Mouse (Mus musculus): ENCODE data around the gene Inhbe. TPM values are rescaled to one million over a fixed set of nuclear protein-coding genes. Genes with fewer than 3 reads are reported as not detected.

The Inhbe gene
- polyA plus RNA-seq, 1 experiment from 2014 or later, result not detected

DNA sequence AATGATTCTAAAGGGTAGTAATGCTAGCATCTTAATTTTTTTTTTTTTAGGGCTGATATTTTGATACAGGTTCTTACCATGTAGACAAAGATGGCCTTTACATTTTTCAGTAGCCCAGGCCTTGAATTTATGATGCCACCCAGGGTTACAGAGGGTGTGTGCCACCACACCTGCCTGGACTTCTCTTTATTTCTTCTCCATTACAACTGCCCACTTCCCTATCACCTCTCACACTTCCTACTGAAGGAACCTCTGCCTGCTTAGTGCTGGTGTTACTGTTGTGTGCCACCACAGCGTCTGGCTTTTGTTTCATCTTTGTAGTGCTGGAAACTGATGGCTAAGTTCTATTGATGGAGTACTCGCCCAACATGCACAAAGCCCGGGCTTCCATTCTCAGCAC, 6.5 kb upstream of the Inhbe start:
- no peak for ATAC-seq (ENCODE audit: low FRiP score, low read depth)
- no peaks in the 10 kb centered on the region for H3K4me1 ChIP-seq
- no peak overlapping the region for H3K9ac ChIP-seq
- no peak overlapping the region for H3K4me2 ChIP-seq (replicated peaks)
- no peaks in the 10 kb centered on the region for H3K9me3 ChIP-seq
- no peaks in the 10 kb centered on the region for H3K27me3 ChIP-seq (replicated peaks)
- H3K36me3 ChIP-seq, result no peaks in the 10 kb centered on the region
- no peak overlapping the region for H3K27ac ChIP-seq
- no peak overlapping the region for H3K4me3 ChIP-seq
- WGBS, result 79% methylated on average over 3 of the region's 3 CpGs

DNA sequence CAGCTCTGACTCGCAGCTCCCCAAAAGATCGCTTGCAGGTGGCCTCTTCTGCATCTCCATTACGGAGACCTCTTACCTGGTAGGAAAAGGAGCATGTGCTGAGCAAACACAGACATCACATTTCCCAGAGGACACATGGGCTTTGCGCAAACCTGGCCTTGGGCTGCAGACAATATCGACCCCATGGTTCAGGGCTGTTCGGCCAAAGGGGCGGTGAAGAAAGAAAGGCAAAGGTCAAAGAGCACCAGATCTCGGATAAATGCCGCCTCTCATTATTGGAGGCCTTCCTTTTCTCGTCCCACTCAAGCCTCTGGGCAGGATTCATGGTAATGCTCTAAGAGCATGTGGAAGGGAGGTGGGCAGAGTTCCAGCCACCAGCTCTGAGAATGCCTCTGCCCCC, 1.1 kb upstream of the Inhbe start:
- H3K27me3 ChIP-seq (replicated peaks), result 0 out of 2 replicates have a peak, but pooled peaks cover 5% of the 10 kb centered on the region
- H3K4me1 ChIP-seq, result peaks cover 2% of the 10 kb centered on the region; the same call in 1 of the 2 replicates
- no peak overlapping the region for H3K4me3 ChIP-seq
- no peaks in the 10 kb centered on the region for H3K36me3 ChIP-seq
- no peak for ATAC-seq (ENCODE audit: low FRiP score, low read depth)
- H3K4me2 ChIP-seq (replicated peaks), result no peak overlapping the region
- no peak overlapping the region for H3K9ac ChIP-seq
- 52% methylated on average over 10 of the region's 10 CpGs for WGBS
- H3K9me3 ChIP-seq, result no peaks in the 10 kb centered on the region
- no peak overlapping the region for H3K27ac ChIP-seq

DNA sequence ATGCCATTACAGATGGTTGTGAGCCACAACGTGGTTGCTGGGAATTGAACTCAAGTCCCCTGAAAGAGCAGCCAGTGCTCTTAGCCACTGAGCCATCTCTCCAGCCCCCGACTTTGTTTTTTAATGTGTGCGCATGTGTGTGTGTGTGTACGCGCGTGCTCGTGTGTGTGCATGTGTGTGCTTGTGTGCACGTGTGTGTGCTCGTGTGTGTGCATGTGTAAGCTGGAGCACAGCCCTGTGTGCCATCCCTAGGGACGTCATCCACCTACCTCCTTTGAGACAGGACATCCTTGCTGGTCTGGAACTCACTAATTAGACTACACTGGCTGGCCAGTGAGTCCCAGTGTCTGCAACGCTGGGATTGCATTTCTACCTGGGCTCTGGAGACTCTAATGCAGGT, 1.4 kb downstream of the Inhbe start:
- Histone ChIP-seq H3K4me1 (peaks cover 5% of the 10 kb centered on the region; the same call in 1 of the 2 replicates), H3K9ac (no peak overlapping the region), H3K36me3 (no peaks in the 10 kb centered on the region), H3K4me3 (no peak overlapping the region), H3K27me3 (replicated peaks) (0 out of 2 replicates have a peak, but pooled peaks cover 5% of the 10 kb centered on the region), H3K9me3 (no peaks in the 10 kb centered on the region), H3K27ac (no peak overlapping the region), H3K4me2 (replicated peaks) (no peak overlapping the region)
- ATAC-seq (ENCODE audit: low FRiP score, low read depth), result no peak
- WGBS, result 93% methylated on average over 11 of the region's 11 CpGs

DNA sequence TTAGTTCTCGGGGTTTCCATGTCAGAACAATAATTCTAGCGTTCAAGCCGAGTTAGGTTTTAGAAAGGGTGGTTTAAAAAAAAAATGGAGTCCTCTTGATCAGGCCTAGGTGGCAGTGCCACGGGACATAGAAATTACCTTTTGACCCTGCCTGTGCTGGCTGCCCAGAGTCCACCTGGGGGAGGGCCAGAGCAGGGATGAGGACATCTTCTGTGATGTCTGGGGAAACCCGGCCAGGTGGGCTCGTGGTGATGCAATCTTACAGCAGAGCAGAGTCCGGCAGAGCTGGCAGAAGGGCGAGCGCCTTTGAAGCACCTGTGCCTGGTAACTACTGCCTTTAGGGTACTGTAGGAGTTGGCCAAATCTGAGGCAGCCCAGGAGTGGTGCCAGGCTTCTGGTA, 2.0 kb downstream of the Inhbe start:
- H3K4me3 ChIP-seq, result no peak overlapping the region
- no peak overlapping the region for H3K4me2 ChIP-seq (replicated peaks)
- 88% methylated on average over 9 of the region's 9 CpGs for WGBS
- H3K9ac ChIP-seq, result no peak overlapping the region
- H3K36me3 ChIP-seq, result no peaks in the 10 kb centered on the region
- no peak overlapping the region for H3K27ac ChIP-seq
- peaks cover 5% of the 10 kb centered on the region; the same call in 1 of the 2 replicates for H3K4me1 ChIP-seq
- H3K9me3 ChIP-seq, result no peaks in the 10 kb centered on the region
- no peak for ATAC-seq (ENCODE audit: low FRiP score, low read depth)
- 0 out of 2 replicates have a peak, but pooled peaks cover 5% of the 10 kb centered on the region for H3K27me3 ChIP-seq (replicated peaks)

DNA sequence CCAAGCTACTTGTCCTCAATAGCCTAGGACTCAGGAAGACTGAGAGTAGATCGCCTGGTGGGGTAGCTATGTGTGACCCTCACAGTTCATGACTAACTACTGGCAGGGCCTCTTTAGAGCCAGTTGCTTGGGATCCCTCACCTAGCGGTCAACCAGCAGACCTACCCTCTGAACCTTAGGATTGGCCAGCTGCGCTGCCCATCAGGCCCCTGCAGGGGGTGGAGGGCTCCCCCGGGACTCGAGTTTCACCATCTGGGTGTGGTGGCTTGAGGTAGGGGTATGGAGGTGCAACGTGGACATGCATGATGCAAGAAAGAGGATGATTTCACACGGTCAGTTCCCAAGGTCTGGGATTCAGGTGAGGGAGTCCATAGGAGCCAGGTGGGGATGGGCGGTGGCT, 2.5 kb downstream of the Inhbe start:
- no peak overlapping the region for H3K27ac ChIP-seq
- no peaks in the 10 kb centered on the region for H3K9me3 ChIP-seq
- ATAC-seq (ENCODE audit: low FRiP score, low read depth), result peak; percentile 25; the same call in 1 of the 2 replicates
- H3K36me3 ChIP-seq, result no peaks in the 10 kb centered on the region
- H3K4me1 ChIP-seq, result peaks cover 5% of the 10 kb centered on the region; the same call in 1 of the 2 replicates
- no peak overlapping the region for H3K4me3 ChIP-seq
- no peak overlapping the region for H3K4me2 ChIP-seq (replicated peaks)
- 0 out of 2 replicates have a peak, but pooled peaks cover 5% of the 10 kb centered on the region for H3K27me3 ChIP-seq (replicated peaks)
- H3K9ac ChIP-seq, result no peak overlapping the region
- WGBS, result 73% methylated on average over 8 of the region's 8 CpGs

DNA sequence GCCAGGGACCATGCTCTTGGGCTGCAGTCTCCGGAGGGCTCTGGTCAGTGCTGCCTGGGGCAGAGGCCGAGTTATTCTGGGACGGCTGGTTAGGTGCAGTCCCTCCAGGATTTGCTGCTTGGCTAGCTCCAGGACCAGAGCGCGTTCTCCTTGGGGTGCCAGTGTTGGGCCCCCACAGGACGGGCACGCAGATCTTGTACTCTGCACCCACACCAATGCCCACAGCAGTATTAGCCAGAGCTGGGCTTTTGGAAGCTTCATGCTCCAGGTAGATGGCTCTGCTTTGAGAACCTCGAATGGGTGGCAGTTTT, 3.0 kb downstream of the Inhbe start:
- H3K4me3 ChIP-seq, result no peak overlapping the region
- no peak overlapping the region for H3K9ac ChIP-seq
- peak overlapping the region; percentile 47 for H3K4me2 ChIP-seq (replicated peaks)
- no peaks in the 10 kb centered on the region for H3K9me3 ChIP-seq
- H3K27ac ChIP-seq, result no peak overlapping the region
- peaks cover 5% of the 10 kb centered on the region; the same call in 1 of the 2 replicates for H3K4me1 ChIP-seq
- H3K27me3 ChIP-seq (replicated peaks), result 0 out of 2 replicates have a peak, but pooled peaks cover 5% of the 10 kb centered on the region
- no peak for ATAC-seq (ENCODE audit: low FRiP score, low read depth)
- 84% methylated on average over 8 of the region's 8 CpGs for WGBS
- no peaks in the 10 kb centered on the region for H3K36me3 ChIP-seq

DNA sequence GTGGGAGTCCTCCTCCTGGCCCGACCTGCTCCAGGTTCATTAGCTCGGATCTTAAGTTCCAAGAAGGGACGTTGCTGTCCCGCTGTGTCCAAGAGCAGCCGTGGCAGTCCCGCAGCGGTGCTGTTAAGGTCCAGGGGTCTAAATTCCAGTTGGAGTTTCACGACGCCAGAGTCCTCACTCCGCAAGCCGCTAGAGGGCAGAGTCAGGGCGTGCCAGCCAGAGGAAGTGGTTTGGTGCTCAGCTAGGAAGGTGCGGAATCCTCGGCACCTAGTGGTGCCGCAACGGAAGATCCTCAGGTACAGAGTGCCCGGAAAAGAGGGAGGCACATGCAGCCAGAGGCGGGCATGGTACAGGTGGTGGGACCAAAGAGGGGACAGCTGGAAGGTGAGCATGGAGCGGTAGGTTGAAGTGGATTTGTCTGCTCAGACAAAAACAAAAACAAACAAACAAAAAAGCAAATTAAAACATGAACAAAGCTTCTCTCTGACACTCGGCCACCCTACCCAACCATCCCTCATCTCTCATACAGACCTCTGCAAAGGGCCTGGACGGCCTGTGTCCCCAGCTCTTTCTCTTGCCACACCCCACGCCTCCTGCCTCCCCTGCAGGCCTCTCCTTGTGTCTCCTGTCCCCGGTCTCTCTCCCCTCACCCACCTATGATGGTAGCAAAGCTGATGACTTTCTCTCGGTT, 3.5 kb downstream of the Inhbe start:
- ATAC-seq (ENCODE audit: low FRiP score, low read depth), result peak; percentile 73
- H3K4me2 ChIP-seq (replicated peaks), result peak overlapping the region; percentile 47
- WGBS, result 14% methylated on average over 24 of the region's 24 CpGs
- H3K9ac ChIP-seq, result no peak overlapping the region
- H3K27ac ChIP-seq, result no peak overlapping the region
- H3K4me1 ChIP-seq, result peaks cover 5% of the 10 kb centered on the region; the same call in 1 of the 2 replicates
- no peak overlapping the region for H3K4me3 ChIP-seq
- no peaks in the 10 kb centered on the region for H3K9me3 ChIP-seq
- H3K27me3 ChIP-seq (replicated peaks), result 0 out of 2 replicates have a peak, but pooled peaks cover 5% of the 10 kb centered on the region
- no peaks in the 10 kb centered on the region for H3K36me3 ChIP-seq

DNA sequence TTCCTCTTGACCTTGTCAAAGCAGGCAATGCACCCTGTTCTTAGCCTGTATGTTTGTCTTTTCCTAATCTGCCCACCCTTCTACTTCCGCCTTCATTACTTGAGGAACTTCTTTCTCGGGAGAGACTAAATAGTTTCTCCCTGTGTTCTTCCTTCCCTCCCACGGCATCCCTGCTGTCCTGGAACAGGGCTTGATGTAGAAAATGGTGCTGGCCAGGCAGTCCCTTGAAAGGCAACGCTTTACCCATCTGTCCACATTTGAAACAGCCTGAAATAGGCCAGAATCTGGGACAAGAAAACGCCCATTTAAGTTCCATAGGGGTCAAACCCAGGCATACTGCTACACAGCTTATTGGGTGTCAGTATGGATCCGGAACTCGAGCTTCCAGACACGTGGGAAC, 4.4 kb downstream of the Inhbe start:
- 78% methylated on average over 8 of the region's 8 CpGs for WGBS
- peaks cover 5% of the 10 kb centered on the region; the same call in 1 of the 2 replicates for H3K4me1 ChIP-seq
- no peak overlapping the region for H3K4me3 ChIP-seq
- H3K27ac ChIP-seq, result no peak overlapping the region
- no peak overlapping the region for H3K9ac ChIP-seq
- no peak overlapping the region for H3K4me2 ChIP-seq (replicated peaks)
- H3K36me3 ChIP-seq, result no peaks in the 10 kb centered on the region
- no peak for ATAC-seq (ENCODE audit: low FRiP score, low read depth)
- 0 out of 2 replicates have a peak, but pooled peaks cover 5% of the 10 kb centered on the region for H3K27me3 ChIP-seq (replicated peaks)
- no peaks in the 10 kb centered on the region for H3K9me3 ChIP-seq

DNA sequence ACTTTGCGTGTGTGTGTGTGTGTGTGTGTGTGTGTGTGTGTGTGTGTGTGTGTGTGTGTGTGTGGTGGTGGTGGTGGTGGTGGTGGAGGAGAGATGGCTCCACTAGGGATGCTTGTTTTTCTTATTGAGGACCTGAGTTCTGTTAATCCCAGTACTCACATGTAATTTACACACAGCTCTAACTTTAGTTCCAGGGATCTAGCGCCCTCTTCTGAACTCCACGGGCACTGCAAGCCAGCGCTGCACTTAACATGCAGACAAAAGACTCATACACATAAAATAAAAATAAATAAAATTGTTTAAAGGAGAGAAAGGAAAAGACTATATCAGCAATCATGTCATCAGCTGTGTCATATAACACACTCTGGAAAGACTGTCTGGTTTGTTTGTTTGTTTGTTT, 5.3 kb downstream of the Inhbe start:
- 79% methylated on average over 4 of the region's 4 CpGs for WGBS
- Histone ChIP-seq H3K4me3 (no peak overlapping the region), H3K27ac (no peak overlapping the region), H3K27me3 (replicated peaks) (0 out of 2 replicates have a peak, but pooled peaks cover 5% of the 10 kb centered on the region), H3K4me2 (replicated peaks) (no peak overlapping the region), H3K9ac (no peak overlapping the region), H3K36me3 (no peaks in the 10 kb centered on the region), H3K4me1 (peaks cover 5% of the 10 kb centered on the region; the same call in 1 of the 2 replicates), H3K9me3 (no peaks in the 10 kb centered on the region)
- ATAC-seq (ENCODE audit: low FRiP score, low read depth), result no peak

DNA sequence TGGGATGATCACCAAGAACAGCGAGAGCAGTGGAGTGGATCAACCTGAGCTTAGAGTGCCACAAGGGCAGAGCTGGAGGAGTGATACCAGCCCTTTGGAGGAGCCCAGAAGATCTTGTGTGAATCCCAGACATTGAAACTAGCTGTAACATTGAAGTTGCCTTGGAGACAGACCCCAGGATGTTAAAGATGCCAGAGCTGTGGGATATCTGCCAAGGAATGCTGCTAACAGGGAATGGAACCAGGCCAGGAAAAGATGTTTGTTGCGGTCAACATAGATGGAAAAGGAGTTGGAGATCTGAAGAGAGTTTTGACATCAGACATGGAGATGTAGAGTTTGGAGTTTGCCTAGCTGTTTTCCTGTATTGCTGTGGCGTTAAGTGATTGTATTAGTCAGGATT, 8.0 kb downstream of the Inhbe start:
- peaks cover 13% of the 10 kb centered on the region for H3K27me3 ChIP-seq (replicated peaks)
- peaks cover 18% of the 10 kb centered on the region for H3K4me1 ChIP-seq
- WGBS, result 88% methylated on average over 3 of the region's 3 CpGs
- no peak for ATAC-seq (ENCODE audit: low FRiP score, low read depth)
- no peak overlapping the region for H3K4me2 ChIP-seq (replicated peaks)
- H3K9ac ChIP-seq, result no peak overlapping the region
- no peak overlapping the region for H3K27ac ChIP-seq
- no peaks in the 10 kb centered on the region for H3K9me3 ChIP-seq
- H3K36me3 ChIP-seq, result no peaks in the 10 kb centered on the region
- H3K4me3 ChIP-seq, result no peak overlapping the region

DNA sequence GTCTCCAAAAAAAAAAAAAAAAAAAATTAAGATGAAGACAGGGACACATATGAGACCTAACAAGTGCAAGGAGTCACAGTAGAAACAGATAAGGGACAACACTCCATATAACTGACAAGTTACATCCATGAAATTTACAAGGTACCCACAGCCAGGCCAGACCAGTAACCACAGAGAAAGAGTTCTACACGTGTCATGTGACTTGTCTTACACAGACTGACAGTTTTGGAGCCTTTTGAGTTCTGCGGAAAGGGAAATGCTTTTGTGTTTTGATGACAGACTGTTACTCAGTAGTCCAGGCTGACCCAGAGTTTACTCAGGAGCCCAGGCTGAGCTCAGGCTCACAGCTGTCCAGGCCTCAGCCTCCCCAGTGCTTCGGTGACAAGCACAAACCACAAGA, 11.2 kb downstream of the Inhbe start:
- Histone ChIP-seq H3K27ac (no peak overlapping the region), H3K4me2 (replicated peaks) (no peak overlapping the region), H3K4me1 (peaks cover 39% of the 10 kb centered on the region), H3K36me3 (no peaks in the 10 kb centered on the region), H3K9ac (no peak overlapping the region), H3K4me3 (no peak overlapping the region), H3K9me3 (no peaks in the 10 kb centered on the region), H3K27me3 (replicated peaks) (peaks cover 24% of the 10 kb centered on the region)
- 71% methylated on average over 3 of the region's 3 CpGs for WGBS
- ATAC-seq (ENCODE audit: low FRiP score, low read depth), result no peak

DNA sequence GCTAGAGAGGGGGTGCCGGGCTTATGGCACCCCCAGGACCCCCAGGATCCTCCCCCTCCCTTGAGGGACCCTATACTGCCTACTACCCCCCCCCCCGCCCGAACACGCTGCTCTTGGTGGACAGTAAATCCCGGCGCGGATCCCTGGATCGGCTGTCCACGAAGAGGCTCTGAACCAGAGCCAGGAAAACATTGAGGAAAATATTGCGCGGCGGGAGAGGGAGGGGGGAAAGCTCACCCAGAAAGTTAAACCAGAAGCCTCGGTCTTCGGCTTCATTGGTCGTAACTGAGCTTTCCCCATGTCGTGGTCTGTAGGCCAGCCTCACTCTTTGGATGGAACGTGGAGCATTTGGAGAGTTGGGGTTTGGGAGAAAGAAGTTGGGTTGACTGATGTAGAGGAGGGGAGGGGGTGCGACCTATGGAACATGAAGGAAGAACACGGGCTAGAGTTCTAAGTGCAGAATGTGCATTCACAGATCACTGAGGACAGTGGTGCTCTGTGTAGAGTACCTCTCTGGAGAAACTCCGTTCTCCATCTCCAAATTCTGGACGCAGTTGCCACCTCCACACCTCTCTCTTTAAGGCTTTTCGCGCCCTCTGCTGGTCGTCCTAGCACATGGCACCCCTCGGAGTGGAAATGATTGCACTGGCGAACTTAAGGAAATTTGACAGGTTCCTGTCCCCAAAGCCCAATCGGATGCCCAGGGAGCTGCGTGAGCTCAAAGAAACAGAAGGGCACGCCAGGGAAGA, 12.1 kb downstream of the Inhbe start, which contains the start of gene Gli1:
Gene Gli1 (minus strand): TSS at position 84 of the 749 bp plus-strand sequence.
- H3K36me3 ChIP-seq, result no peaks in the 10 kb centered on the region
- H3K9ac ChIP-seq, result peak within 1 kb of the TSS; percentile 39; the same call in 1 of the 2 replicates
- peak within 1 kb of the TSS; percentile 78 for H3K4me2 ChIP-seq (replicated peaks)
- H3K4me1 ChIP-seq, result peaks cover 39% of the 10 kb centered on the region
- WGBS, result under 1% methylated on average over 29 of the region's 29 CpGs
- ATAC-seq (ENCODE audit: low FRiP score, low read depth), result peak; percentile 42
- H3K27ac ChIP-seq, result no peak within 1 kb of the TSS
- H3K4me3 ChIP-seq, result peak within 1 kb of the TSS; percentile 39
- H3K9me3 ChIP-seq, result no peaks in the 10 kb centered on the region
- peaks cover 24% of the 10 kb centered on the region for H3K27me3 ChIP-seq (replicated peaks)

All from neural tube, embryonic 12.5 days (tissue).